Mouse (Mus musculus) MEL (cell line): ENCODE results near the gene Msmp. TPM values are rescaled to one million over a fixed set of nuclear protein-coding genes. Genes with fewer than 3 reads are reported as not detected.

Experiments used
- DNase-seq: peaks from one replicate; pipeline ENCODE4 v3.0.0; 2011; ENCODE audit warnings: low read depth, low spot score
- H3K27ac ChIP-seq: 2 replicates; pipeline ENCODE4 v1.5.1; 2012; ENCODE audit warnings: low read depth, mild to moderate bottlenecking, control low read depth, low read length, moderate library complexity; ENCODE audit not compliant: control insufficient read depth
- H3K27me3 ChIP-seq, 2 experiments: fragments of 150-350 bp in 1 of 2; sonication (generic) in 1 of 2; 2 replicates each; pipeline ENCODE4 v1.6.1; 2012; ENCODE audit warnings: low read length in 2 of 2, mild to moderate bottlenecking in 2 of 2, improper control_type of control experiment in 1 of 2, moderate library complexity in 1 of 2; ENCODE audit not compliant: insufficient read depth in 2 of 2, control insufficient read depth in 1 of 2
- H3K36me3 ChIP-seq, 2 experiments: 2 replicates each; pipeline ENCODE4 v1.6.1; 2012 to 2014; ENCODE audit warnings: low read length in 2 of 2, improper control_type of control experiment in 1 of 2, inconsistent platforms in 1 of 2, mild to moderate bottlenecking in 1 of 2; ENCODE audit not compliant: insufficient read depth in 2 of 2, control insufficient read depth in 1 of 2
- H3K4me1 ChIP-seq, 2 experiments: fragments of 150-350 bp in 1 of 2; sonication (generic) in 1 of 2; 2 replicates each; pipeline ENCODE4 v1.6.1; 2012; ENCODE audit warnings: low read length in 2 of 2, improper control_type of control experiment in 1 of 2, mild to moderate bottlenecking in 1 of 2; ENCODE audit not compliant: insufficient read depth in 2 of 2, control insufficient read depth in 1 of 2
- H3K4me3 ChIP-seq, 2 experiments: fragments of 150-350 bp in 1 of 2; sonication (generic) in 1 of 2; 2 replicates each; pipeline ENCODE4 v1.5.1; 2012; ENCODE audit warnings: low read depth in 2 of 2, low read length in 2 of 2, mild to moderate bottlenecking in 2 of 2, moderate library complexity in 2 of 2, control low read depth in 1 of 2, improper control_type of control experiment in 1 of 2; ENCODE audit not compliant: control insufficient read depth in 1 of 2, insufficient read depth in 1 of 2
- H3K79me2 ChIP-seq: 2 replicates; pipeline ENCODE4 v1.6.1; 2012; ENCODE audit warnings: mild to moderate bottlenecking, low read length, moderate library complexity; ENCODE audit not compliant: control insufficient read depth, poor library complexity, insufficient read depth
- H3K9ac ChIP-seq: 2 replicates; pipeline ENCODE4 v1.6.1; 2012; ENCODE audit warnings: low read depth, mild to moderate bottlenecking, control low read depth, low read length, moderate library complexity; ENCODE audit not compliant: control insufficient read depth, poor library complexity, severe bottlenecking
- H3K9me3 ChIP-seq: fragments of 150-350 bp; sonication (generic); replicated peaks from 2 replicates; pipeline ENCODE4 v1.6.1; 2012; ENCODE audit warnings: mild to moderate bottlenecking, low read length, improper control_type of control experiment, moderate library complexity; ENCODE audit not compliant: insufficient read depth
- E2F4 ChIP-seq: IDR thresholded peaks from 2 replicates; pipeline ENCODE4 v1.6.1; 2011; ENCODE audit warnings: low read depth, low read length, improper control_type of control experiment, borderline replicate concordance
- GABPA ChIP-seq: IDR thresholded peaks from 2 replicates; pipeline ENCODE4 v1.6.1; 2012; ENCODE audit warnings: low read depth, mild to moderate bottlenecking, inconsistent platforms, low read length, improper control_type of control experiment, moderate library complexity
- GATA1 ChIP-seq: IDR thresholded peaks from 2 replicates; pipeline ENCODE4 v1.6.1; 2011; ENCODE audit warnings: low read depth, low read length, improper control_type of control experiment
- HCFC1 ChIP-seq: IDR thresholded peaks from 2 replicates; pipeline ENCODE4 v1.6.1; 2012; ENCODE audit warnings: low read depth, mild to moderate bottlenecking, inconsistent platforms, low read length, improper control_type of control experiment, moderate library complexity
- MAX ChIP-seq: IDR thresholded peaks from 2 replicates; pipeline ENCODE4 v1.6.1; 2011; ENCODE audit warnings: low read length, improper control_type of control experiment
- MXI1 ChIP-seq: IDR thresholded peaks from 2 replicates; pipeline ENCODE4 v1.6.1; 2011; ENCODE audit warnings: mild to moderate bottlenecking, low read depth, low read length, improper control_type of control experiment
- MYB ChIP-seq: IDR thresholded peaks from 2 replicates; pipeline ENCODE4 v1.6.1; 2011; ENCODE audit warnings: mild to moderate bottlenecking, low read depth, low read length, improper control_type of control experiment
- NELFE ChIP-seq: IDR thresholded peaks from 2 replicates; pipeline ENCODE4 v1.6.1; 2011; ENCODE audit warnings: low read depth, low read length, improper control_type of control experiment
- POLR2A ChIP-seq, 2 experiments: IDR thresholded peaks; 2 replicates each; pipeline ENCODE4 v1.6.1; 2011 to 2012; ENCODE audit warnings: low read length in 2 of 2, mild to moderate bottlenecking in 2 of 2, control low read depth in 1 of 2, improper control_type of control experiment in 1 of 2, low read depth in 1 of 2, moderate library complexity in 1 of 2; ENCODE audit not compliant: control insufficient read depth in 1 of 2, insufficient read depth in 1 of 2, poor library complexity in 1 of 2
- POLR2AphosphoS2 ChIP-seq: IDR thresholded peaks from 2 replicates; pipeline ENCODE4 v1.6.1; 2011; ENCODE audit warnings: low read length, improper control_type of control experiment
- RAD21 ChIP-seq: IDR thresholded peaks from 2 replicates; pipeline ENCODE4 v1.6.1; 2011; ENCODE audit warnings: mild to moderate bottlenecking, low read depth, low read length, improper control_type of control experiment
- SMC3 ChIP-seq: IDR thresholded peaks from 2 replicates; pipeline ENCODE4 v1.6.1; 2011; ENCODE audit warnings: low read depth, low read length, improper control_type of control experiment
- TAL1 ChIP-seq: IDR thresholded peaks from 2 replicates; pipeline ENCODE4 v1.6.1; 2012; ENCODE audit warnings: mild to moderate bottlenecking, inconsistent platforms, low read length, moderate library complexity, mixed read lengths
- polyA plus RNA-seq, 2 experiments: library from polyadenylated mRNA; stranded (reverse) in 1 of 2; unstranded in 1 of 2; fragments of >175 nt in 1 of 2; fragments of >200 nt in 1 of 2; gene quantifications; 2 replicates each; pipeline versions ENCODE4 v1.2.1 to v1.2.4; 2012; ENCODE audit warnings: low replicate concordance in 2 of 2, low read depth in 1 of 2; ENCODE audit not compliant: insufficient read length in 2 of 2, insufficient read depth in 1 of 2, missing spikeins in 1 of 2
- total RNA-seq: library from RNA; depleted of rRNA; stranded (reverse); fragments of 300-350 nt; gene quantifications from 2 replicates; pipeline ENCODE4 v1.2.3, GENCODE M21; 2012

The Msmp gene
- total and polyA plus RNA-seq, 3 experiments, result 0.73 to 2.5 TPM; not detected in 1

DNA sequence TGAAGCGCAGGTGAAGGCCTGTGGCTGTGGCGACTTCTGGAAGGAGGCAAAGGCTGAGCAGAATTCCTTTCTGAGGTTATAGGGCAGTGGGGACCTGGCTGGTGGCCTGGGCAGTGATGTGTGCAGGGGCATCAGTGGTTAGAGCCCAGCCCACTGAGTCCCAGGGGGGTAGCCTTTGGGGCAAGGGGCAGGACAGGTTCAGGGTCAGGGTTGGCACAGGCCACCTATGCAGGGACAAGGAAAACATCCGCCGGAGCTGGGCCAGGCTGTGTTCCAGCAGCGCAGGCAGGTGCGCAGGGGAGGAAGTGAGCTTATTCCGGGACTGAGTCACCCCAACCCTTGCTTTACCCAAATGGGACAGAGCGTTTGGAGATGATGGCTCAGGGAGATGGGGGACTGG lies 2.1 kb upstream of the Msmp start:
- TF ChIP-seq POLR2AphosphoS2 (0 out of 2 replicates have a peak, but pooled peaks have one; percentile 0), MYB (no peak), GATA1 (no peak)
- TF ChIP-seq, all 39 proteins: peak for 1
- Histone ChIP-seq H3K36me3 (peaks cover 0 to 13% of the 10 kb centered on the region in 2 experiments; a peak in 2 of 4 replicates), H3K4me1 (peaks cover 0 to 13% of the 10 kb centered on the region in 2 experiments; a peak in 3 of 4 replicates)

GRCm38 (mm10) chr4:43585682-43586081 lies 1.4 kb upstream of the Msmp start:
- Histone ChIP-seq H3K4me1 (peaks cover 0 to 13% of the 10 kb centered on the region in 2 experiments; a peak in 3 of 4 replicates), H3K36me3 (peaks cover 0 to 9% of the 10 kb centered on the region in 2 experiments; a peak in 2 of 4 replicates), H3K27ac (no peak overlapping the region), H3K9me3 (no peaks in the 10 kb centered on the region), H3K79me2 (no peaks in the 10 kb centered on the region), H3K4me3 (no peak overlapping the region), H3K9ac (no peak overlapping the region), H3K27me3 (no peaks in the 10 kb centered on the region)
- DNase-seq, result no peak
- TF ChIP-seq MXI1, result no peak
- no peak for TF ChIP-seq TAL1
- no peak for TF ChIP-seq HCFC1
- no peak for TF ChIP-seq GATA1
- no peak for TF ChIP-seq NELFE
- TF ChIP-seq POLR2A (IDR thresholded peaks at IDR 0.05; ENCODE audit: control insufficient read depth in 1 of 2, insufficient read depth in 1 of 2, low read depth in 1 of 2, low read length in 2 of 2, poor library complexity in 1 of 2), result no peak
- no peak for TF ChIP-seq GABPA
- no peak for TF ChIP-seq RAD21
- no peak for TF ChIP-seq E2F4
- no peak for TF ChIP-seq MAX
- no peak for TF ChIP-seq SMC3

More for the DNA sequence above, 2.1 kb upstream of the Msmp start:
- Histone ChIP-seq H3K9me3 (no peaks in the 10 kb centered on the region), H3K9ac (no peak overlapping the region), H3K27me3 (no peaks in the 10 kb centered on the region), H3K4me3 (no peak overlapping the region), H3K79me2 (no peaks in the 10 kb centered on the region), H3K27ac (no peak overlapping the region)
- no peak for DNase-seq

GRCm38 (mm10) chr4:43583421-43583820 lies 873 bp downstream of the Msmp start:
- peaks cover 6% of the 10 kb centered on the region for H3K79me2 ChIP-seq
- no peaks in the 10 kb centered on the region for H3K27me3 ChIP-seq
- peaks cover 0 to 9% of the 10 kb centered on the region in 2 experiments; a peak in 2 of 4 replicates for H3K36me3 ChIP-seq
- no peak overlapping the region for H3K27ac ChIP-seq
- no peaks in the 10 kb centered on the region for H3K9me3 ChIP-seq
- TF ChIP-seq E2F4, result no peak
- TF ChIP-seq, all 39 proteins: peak for 0
- DNase-seq, result no peak
- Histone ChIP-seq H3K4me1 (peaks cover 2 to 17% of the 10 kb centered on the region in 2 experiments; a peak in 3 of 4 replicates), H3K4me3 (no peak overlapping the region), H3K9ac (no peak overlapping the region)
